Mouse (Mus musculus): ENCODE data around the gene Casp2. TPM values are rescaled to one million over a fixed set of nuclear protein-coding genes. Genes with fewer than 3 reads are reported as not detected.

The Casp2 gene
- polyA plus RNA-seq (2015; fragmentation: Nextera tagmentation; extraction: Ambion mirVana): 26.2 and 37.2 TPM in 2 replicates

DNA sequence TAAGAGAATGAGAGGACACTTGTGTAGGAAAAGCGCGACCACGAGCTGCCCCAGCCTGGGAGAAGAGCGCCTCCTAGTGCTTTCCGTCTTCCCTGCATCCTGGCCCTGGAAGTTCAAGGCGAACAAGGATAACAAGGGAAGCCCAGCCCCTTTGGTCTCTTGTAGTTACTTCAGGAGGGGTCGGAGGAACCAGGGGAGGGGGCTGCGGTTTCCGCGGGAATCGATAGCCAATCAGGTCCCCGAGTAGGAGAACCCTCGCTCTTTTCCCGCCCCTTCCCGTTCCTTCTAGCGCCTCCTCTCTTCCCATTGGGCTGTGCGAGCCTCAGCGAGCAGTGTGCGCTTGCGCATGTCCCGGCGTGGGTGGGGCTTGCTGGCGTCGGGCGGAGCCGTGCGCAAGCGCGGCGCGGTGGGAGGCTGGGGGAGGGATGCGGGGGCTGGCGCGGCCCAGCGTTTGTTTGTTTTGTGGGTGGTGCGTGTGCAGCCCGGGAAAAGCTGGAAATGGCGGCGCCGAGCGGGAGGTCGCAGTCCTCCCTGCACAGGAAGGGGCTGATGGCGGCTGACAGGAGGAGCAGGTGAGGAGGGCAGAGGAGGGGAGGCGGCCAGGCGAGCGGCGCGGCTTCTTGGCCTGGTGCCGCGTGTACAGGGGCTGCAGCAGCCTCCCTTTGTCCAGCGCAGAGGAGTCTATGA is at the start of gene Casp2:
Gene Casp2, plus strand, starts transcription at position 360 of the 687 bp plus-strand sequence.
- Histone ChIP-seq H3K27ac (peak within 1 kb of the TSS; percentile 93), H3K9me3 (replicated peaks) (no peaks in the 10 kb centered on the region), H3K4me1 (replicated peaks) (peaks cover 13% of the 10 kb centered on the region), H3K9ac (peak within 1 kb of the TSS; percentile 94), H3K4me2 (peak within 1 kb of the TSS; percentile 81), H3K4me3 (peak within 1 kb of the TSS; percentile 87), H3K27me3 (no peaks in the 10 kb centered on the region), H3K36me3 (peaks cover 24% of the 10 kb centered on the region)
- WGBS: under 1% methylated on average over 51 of the region's 51 CpGs
- peak; percentile 100 for ATAC-seq (replicated peaks; ENCODE audit: insufficient number of reproducible peaks, insufficient read depth, low FRiP score, low read depth)

DNA sequence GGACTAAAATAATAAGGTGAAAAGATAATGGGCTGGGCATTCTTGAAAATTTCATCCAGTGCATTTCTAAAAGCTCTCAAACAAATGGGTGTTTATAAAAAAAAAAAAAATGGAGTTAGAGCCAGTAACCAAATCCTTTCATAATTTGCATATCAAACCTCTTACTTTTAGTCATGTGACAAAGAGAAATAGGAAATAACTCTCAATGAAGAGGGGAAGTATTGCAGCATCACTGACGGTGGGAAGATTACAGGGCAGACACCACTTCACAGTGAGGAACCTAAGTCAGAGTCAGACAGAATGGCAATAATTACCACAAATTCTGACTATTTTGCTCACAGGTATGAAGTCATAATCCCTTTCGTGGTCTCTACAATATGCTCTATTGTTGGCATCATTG is 49.8 kb upstream of the Casp2 start, which contains the start of gene Tas2r144:
Gene Tas2r144, plus strand, starts transcription at position 301 of the 400 bp plus-strand sequence.
- H3K4me1 ChIP-seq (replicated peaks): no peaks in the 10 kb centered on the region
- no peaks in the 10 kb centered on the region for H3K27me3 ChIP-seq
- WGBS: 77% methylated on average over 2 of the region's 2 CpGs
- no peak within 1 kb of the TSS for H3K4me2 ChIP-seq
- no peak within 1 kb of the TSS for H3K9ac ChIP-seq
- no peak for ATAC-seq (replicated peaks; ENCODE audit: insufficient number of reproducible peaks, insufficient read depth, low FRiP score, low read depth)
- H3K36me3 ChIP-seq: no peaks in the 10 kb centered on the region
- H3K27ac ChIP-seq: no peak within 1 kb of the TSS
- no peak within 1 kb of the TSS for H3K4me3 ChIP-seq
- no peaks in the 10 kb centered on the region for H3K9me3 ChIP-seq (replicated peaks)

DNA sequence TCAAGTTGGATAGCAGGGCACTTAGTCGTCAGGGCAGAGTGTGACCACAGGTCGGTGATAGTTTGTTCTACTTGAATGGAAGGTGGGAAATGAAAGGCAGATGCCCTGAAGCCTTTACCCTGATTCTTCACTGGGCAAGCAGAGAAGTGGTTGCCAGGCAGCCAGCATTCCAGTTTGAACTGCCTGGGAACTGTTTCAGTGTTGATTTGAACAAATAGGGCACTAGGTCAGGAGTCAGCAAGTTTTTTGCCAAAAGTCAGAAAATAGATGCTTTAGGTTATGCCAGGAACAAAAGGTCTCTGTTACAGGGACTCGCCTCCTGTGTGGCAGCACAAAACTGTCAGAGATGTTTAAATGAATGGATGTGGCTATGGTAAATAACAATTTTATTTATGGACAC is 42.5 kb upstream of the Casp2 start:
- Histone ChIP-seq H3K4me3 (no peak overlapping the region), H3K4me2 (no peak overlapping the region), H3K9ac (no peak overlapping the region), H3K27me3 (no peaks in the 10 kb centered on the region), H3K27ac (no peak overlapping the region), H3K9me3 (replicated peaks) (no peaks in the 10 kb centered on the region), H3K36me3 (no peaks in the 10 kb centered on the region), H3K4me1 (replicated peaks) (no peaks in the 10 kb centered on the region)
- no peak for ATAC-seq (replicated peaks; ENCODE audit: insufficient number of reproducible peaks, insufficient read depth, low FRiP score, low read depth)
- WGBS: 68% methylated on average over 3 of the region's 3 CpGs

DNA sequence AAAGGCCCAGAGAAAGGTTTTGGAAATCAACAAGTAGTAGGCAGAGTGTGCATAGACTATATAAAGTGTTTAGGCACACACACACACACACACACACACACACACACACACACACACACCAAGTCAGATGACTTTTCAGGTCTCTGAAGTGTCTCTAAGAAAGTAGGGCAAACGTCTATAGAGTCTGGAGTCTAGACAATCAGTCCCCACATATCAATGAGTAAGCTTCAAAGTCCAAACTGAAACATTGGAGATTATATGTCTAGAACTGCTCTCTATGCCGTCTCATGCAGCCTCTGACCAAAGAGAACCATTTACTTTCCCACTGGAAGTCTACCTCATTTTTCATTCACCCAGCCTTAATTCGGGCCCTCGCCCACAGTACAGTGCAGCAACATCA is 39.7 kb upstream of the Casp2 start:
- 59% methylated on average over 4 of the region's 4 CpGs for WGBS

DNA sequence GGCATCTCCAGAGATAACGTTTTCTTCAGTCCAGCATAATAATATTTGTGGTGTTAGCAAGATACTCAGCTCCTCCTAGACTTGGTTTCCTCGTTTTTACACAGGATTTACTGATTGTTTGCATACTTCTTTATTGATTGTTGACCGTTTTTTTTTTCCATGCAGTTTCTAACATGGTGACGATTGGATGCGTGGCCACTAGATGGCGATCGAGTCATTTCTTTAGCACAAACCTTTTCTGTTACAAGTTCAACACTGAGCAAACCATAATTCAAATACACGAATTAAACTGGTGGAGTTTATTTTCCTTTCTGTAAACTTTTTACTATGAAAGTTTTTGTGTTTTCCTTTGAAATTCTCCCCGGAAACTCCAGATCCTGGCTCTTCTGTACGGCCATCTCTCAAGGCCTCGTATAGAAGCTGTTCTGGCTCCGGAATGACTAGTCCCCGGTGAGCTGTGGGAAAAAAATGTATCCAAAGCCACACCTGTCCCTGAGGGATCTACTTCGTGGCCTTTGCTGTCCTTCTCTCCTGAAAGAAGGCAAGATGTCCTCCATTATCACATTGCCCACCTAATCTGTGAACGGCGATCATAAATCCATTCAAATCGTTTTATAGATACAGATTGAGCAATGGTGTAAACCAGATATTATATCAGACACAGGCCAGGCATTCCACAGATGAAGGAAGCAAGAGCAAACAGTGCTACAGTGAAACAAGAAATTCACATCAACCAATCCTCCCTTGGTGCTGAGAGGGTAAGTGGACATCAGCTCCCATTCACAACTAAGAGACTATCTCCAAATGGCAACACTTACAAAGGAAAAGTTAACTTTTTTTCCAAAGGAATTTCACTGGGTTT is 37.3 kb upstream of the Casp2 start:
- no peak overlapping the region for H3K4me2 ChIP-seq
- no peaks in the 10 kb centered on the region for H3K27me3 ChIP-seq
- ATAC-seq (replicated peaks; ENCODE audit: insufficient number of reproducible peaks, insufficient read depth, low FRiP score, low read depth): no peak
- WGBS: 32% methylated on average over 17 of the region's 17 CpGs
- H3K27ac ChIP-seq: no peak overlapping the region
- no peak overlapping the region for H3K9ac ChIP-seq
- H3K4me1 ChIP-seq (replicated peaks): no peaks in the 10 kb centered on the region
- no peak overlapping the region for H3K4me3 ChIP-seq
- no peaks in the 10 kb centered on the region for H3K9me3 ChIP-seq (replicated peaks)
- H3K36me3 ChIP-seq: no peaks in the 10 kb centered on the region

More for the DNA sequence above, 39.7 kb upstream of the Casp2 start:
- Histone ChIP-seq H3K36me3 (no peaks in the 10 kb centered on the region), H3K4me3 (no peak overlapping the region), H3K4me1 (replicated peaks) (no peaks in the 10 kb centered on the region), H3K9me3 (replicated peaks) (no peaks in the 10 kb centered on the region), H3K9ac (no peak overlapping the region), H3K27me3 (no peaks in the 10 kb centered on the region), H3K27ac (no peak overlapping the region), H3K4me2 (no peak overlapping the region)
- no peak for ATAC-seq (replicated peaks; ENCODE audit: insufficient number of reproducible peaks, insufficient read depth, low FRiP score, low read depth)

DNA sequence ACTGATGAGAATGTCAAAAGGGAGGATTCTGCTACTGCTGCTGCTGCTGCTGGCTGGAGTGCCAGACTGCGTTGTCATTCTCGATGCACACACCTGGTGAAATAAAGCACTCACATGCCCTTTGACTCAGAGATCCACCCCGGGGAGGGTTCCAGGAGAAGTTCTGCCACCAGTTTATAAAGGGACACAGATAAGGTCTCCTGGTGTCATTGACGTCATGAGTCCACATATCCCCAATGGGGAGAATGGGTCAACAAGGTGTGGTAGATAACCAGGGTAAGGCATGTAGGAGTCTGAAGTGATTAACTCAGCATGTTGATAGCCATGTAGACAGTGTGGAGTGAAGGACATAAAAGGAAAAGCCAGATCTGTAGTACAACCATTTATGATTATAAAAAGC is 35.2 kb upstream of the Casp2 start:
- no peaks in the 10 kb centered on the region for H3K27me3 ChIP-seq
- no peak overlapping the region for H3K4me2 ChIP-seq
- no peak overlapping the region for H3K9ac ChIP-seq
- no peak overlapping the region for H3K27ac ChIP-seq
- no peaks in the 10 kb centered on the region for H3K4me1 ChIP-seq (replicated peaks)
- no peak for ATAC-seq (replicated peaks; ENCODE audit: insufficient number of reproducible peaks, insufficient read depth, low FRiP score, low read depth)
- WGBS: 49% methylated on average over 4 of the region's 4 CpGs
- no peaks in the 10 kb centered on the region for H3K9me3 ChIP-seq (replicated peaks)
- no peak overlapping the region for H3K4me3 ChIP-seq
- no peaks in the 10 kb centered on the region for H3K36me3 ChIP-seq

DNA sequence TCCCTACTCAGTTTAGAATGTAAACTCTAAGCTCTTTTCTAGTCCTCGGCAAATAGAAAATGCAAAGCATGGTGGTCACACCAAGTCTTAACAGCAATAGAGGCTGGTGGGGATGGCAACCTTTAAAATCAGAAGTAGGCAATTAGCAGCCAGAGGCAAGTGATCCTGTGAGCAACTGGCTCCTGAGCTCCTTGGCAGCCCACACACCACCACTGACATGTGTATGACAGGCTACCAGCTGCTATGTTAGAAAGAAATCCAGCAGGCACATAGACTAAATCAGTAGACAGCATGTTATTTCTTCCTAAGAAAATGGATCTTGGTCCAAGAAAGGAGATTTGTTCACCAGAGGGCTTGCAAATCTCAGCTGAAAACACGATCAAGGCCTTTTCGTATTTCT is 33.6 kb upstream of the Casp2 start:
- no peaks in the 10 kb centered on the region for H3K4me1 ChIP-seq (replicated peaks)
- no peak overlapping the region for H3K9ac ChIP-seq
- H3K4me3 ChIP-seq: no peak overlapping the region
- H3K36me3 ChIP-seq: no peaks in the 10 kb centered on the region
- WGBS: 87% methylated on average over 3 of the region's 3 CpGs
- no peak overlapping the region for H3K4me2 ChIP-seq
- H3K27me3 ChIP-seq: no peaks in the 10 kb centered on the region
- no peaks in the 10 kb centered on the region for H3K9me3 ChIP-seq (replicated peaks)
- H3K27ac ChIP-seq: no peak overlapping the region
- ATAC-seq (replicated peaks; ENCODE audit: insufficient number of reproducible peaks, insufficient read depth, low FRiP score, low read depth): no peak

DNA sequence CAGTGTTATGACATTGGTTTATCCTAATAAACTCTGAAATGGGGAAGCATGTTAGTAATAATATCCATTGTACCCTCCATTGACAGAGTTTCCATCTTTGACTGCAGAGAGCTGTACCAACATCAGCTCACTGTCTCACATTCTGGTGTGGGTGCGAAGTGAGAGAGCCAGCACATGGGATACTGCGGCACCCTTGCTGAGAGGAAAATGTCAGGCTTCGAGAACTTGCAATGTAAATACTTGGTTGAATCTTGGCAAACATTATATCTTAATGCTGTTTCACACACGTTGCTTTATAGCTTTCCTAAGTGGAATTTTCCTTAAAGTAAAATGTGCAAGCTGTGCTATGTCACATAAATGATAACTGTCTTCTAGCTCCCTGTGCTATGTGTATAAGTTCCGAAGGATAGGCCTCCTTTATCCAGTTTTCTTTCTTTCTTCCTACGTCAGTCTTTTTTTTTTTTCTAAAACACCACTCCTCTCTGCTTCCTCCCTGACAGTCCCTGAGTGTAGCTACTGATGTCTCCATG is 27.4 kb upstream of the Casp2 start:
- no peak overlapping the region for H3K4me2 ChIP-seq
- H3K9ac ChIP-seq: no peak overlapping the region
- 58% methylated on average over 6 of the region's 6 CpGs for WGBS
- H3K9me3 ChIP-seq (replicated peaks): no peaks in the 10 kb centered on the region
- no peak for ATAC-seq (replicated peaks; ENCODE audit: insufficient number of reproducible peaks, insufficient read depth, low FRiP score, low read depth)
- no peaks in the 10 kb centered on the region for H3K36me3 ChIP-seq
- H3K4me3 ChIP-seq: no peak overlapping the region
- no peaks in the 10 kb centered on the region for H3K27me3 ChIP-seq
- no peak overlapping the region for H3K27ac ChIP-seq
- H3K4me1 ChIP-seq (replicated peaks): no peaks in the 10 kb centered on the region

DNA sequence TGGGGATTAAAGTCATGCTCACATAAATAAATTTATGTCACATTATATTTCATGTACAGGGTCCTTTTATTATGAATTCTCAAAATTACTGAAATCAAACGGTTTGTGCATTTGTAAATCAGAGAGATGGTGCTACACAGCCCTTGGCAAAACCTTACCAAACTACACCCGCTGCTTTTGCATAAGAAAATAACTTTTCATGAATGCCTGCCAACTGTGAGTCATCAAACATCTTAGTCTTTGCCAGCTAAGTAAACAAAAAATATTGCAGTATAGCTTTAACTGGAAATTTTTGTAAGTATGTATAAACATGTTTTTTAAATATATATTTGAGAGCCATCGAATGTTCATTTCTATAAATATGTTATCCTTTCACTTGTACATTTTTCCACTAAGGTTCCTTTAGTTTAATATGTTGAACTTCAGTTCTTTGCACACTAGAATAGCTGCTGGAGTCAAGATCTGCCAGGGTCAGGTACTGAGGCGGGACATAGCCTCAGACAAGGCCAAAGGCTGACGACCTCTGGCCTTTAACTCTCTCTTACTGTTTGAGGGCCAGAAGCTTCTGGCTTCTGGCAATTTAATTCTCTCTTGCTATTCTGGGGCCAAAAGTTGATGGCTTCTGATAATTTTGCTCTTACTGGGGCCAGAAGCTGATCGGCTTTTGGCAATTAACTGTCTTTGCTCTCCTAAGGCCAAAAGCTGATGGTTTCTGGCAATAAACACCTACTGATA is 23.3 kb upstream of the Casp2 start:
- H3K9ac ChIP-seq: no peak overlapping the region
- H3K27me3 ChIP-seq: no peaks in the 10 kb centered on the region
- no peak overlapping the region for H3K4me3 ChIP-seq
- 73% methylated on average over 6 of the region's 6 CpGs for WGBS
- H3K4me2 ChIP-seq: no peak overlapping the region
- no peaks in the 10 kb centered on the region for H3K36me3 ChIP-seq
- H3K9me3 ChIP-seq (replicated peaks): no peaks in the 10 kb centered on the region
- no peak for ATAC-seq (replicated peaks; ENCODE audit: insufficient number of reproducible peaks, insufficient read depth, low FRiP score, low read depth)
- H3K27ac ChIP-seq: no peak overlapping the region
- peaks cover 8% of the 10 kb centered on the region; the same call in 1 of the 2 replicates for H3K4me1 ChIP-seq (replicated peaks)

DNA sequence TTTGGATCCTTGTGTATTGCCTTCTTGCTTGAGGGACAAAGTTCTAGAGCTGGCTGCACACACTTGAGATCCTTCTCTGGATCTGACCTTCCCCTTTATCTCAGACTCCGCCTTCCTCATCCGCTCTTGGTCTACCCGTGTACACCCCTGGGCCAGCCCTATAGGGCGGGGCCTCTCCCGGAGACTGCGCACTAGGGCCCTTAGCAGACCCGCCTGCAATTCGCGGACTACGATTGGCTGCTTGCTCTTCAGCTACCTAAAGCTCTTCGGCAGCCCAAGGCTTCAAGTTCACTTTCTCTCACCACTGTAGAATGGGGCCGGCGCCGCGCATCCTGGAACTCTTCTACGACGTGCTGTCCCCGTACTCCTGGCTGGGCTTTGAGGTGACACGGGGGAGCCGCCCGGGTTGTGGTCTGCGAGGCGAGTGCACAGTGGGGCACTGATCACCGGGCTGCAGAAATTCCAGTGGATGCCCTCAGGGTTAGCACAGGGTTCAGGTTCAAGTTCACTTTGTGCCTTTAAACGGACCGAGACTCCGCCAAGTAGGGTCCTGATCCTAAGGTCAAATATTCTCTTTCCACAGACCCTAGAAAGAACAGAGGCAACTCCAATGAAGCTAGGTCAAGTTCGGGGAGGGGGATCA is 19.0 kb upstream of the Casp2 start, which contains the start of gene Gstk1:
Gene Gstk1, plus strand, starts transcription at position 225 of the 643 bp plus-strand sequence.
- Histone ChIP-seq H3K4me2 (peak within 1 kb of the TSS; percentile 77), H3K4me1 (replicated peaks) (peaks cover 9% of the 10 kb centered on the region; the same call in 1 of the 2 replicates), H3K9ac (peak within 1 kb of the TSS; percentile 31), H3K4me3 (peak within 1 kb of the TSS; percentile 51), H3K9me3 (replicated peaks) (no peaks in the 10 kb centered on the region), H3K36me3 (no peaks in the 10 kb centered on the region), H3K27ac (no peak within 1 kb of the TSS), H3K27me3 (peaks cover 8% of the 10 kb centered on the region)
- WGBS: 2% methylated on average over 28 of the region's 28 CpGs
- peak; percentile 99 for ATAC-seq (replicated peaks; ENCODE audit: insufficient number of reproducible peaks, insufficient read depth, low FRiP score, low read depth)
